Mouse (Mus musculus) liver, embryonic 16.5 days (tissue): ENCODE data around the gene Dlgap4. TPM values are rescaled to one million over a fixed set of nuclear protein-coding genes. Genes with fewer than 3 reads are reported as not detected.
"Not testable (repeated sequence)": the region's sequence is repeated elsewhere in the genome, so short reads cannot be mapped to it uniquely, and the experiment has no call there.

Source experiments
- ATAC-seq: fragments of 200-750 bp; cut with Nextera tagmentation; 2 replicates; pipeline ENCODE4 v1.8.0; 2017; ENCODE audit warnings: low read depth, mild to moderate bottlenecking, moderate number of reproducible peaks, moderate library complexity
- H3K27ac ChIP-seq: fragments of 300-500 bp; sonication (generic); 2 replicates; pipeline ENCODE4 v1.5.1; 2014; ENCODE audit warnings: mild to moderate bottlenecking, low read length
- H3K27me3 ChIP-seq: fragments of 300-500 bp; sonication (generic); 2 replicates; pipeline ENCODE4 v1.6.1; 2014; ENCODE audit warnings: low read depth, low read length, mixed read lengths; ENCODE audit not compliant: control insufficient read depth, insufficient read depth
- H3K36me3 ChIP-seq: fragments of 300-500 bp; sonication (generic); 2 replicates; pipeline ENCODE4 v1.6.1; 2014; ENCODE audit warnings: mild to moderate bottlenecking; ENCODE audit not compliant: control insufficient read depth, insufficient read depth
- H3K4me1 ChIP-seq: fragments of 300-500 bp; sonication (generic); 2 replicates; pipeline ENCODE4 v1.6.1; 2014; ENCODE audit warnings: low read depth, low read length, mixed read lengths; ENCODE audit not compliant: control insufficient read depth
- H3K4me2 ChIP-seq: fragments of 300-500 bp; sonication (generic); 2 replicates; pipeline ENCODE4 v1.6.1; 2014; ENCODE audit warnings: low read depth, low read length, mixed read lengths
- H3K4me3 ChIP-seq: fragments of 300-500 bp; sonication (generic); 2 replicates; pipeline ENCODE4 v1.5.1; 2014; ENCODE audit warnings: low read depth, mild to moderate bottlenecking, low read length
- H3K9ac ChIP-seq: fragments of 300-500 bp; sonication (generic); 2 replicates; pipeline ENCODE4 v1.6.1; 2014; ENCODE audit warnings: low read depth, low read length
- H3K9me3 ChIP-seq: fragments of 300-500 bp; sonication (generic); replicated peaks from 2 replicates; pipeline ENCODE4 v1.6.1; 2016; ENCODE audit warnings: low read length; ENCODE audit not compliant: control insufficient read depth
- WGBS: fragments of 180-500 bp; shearing (Covaris S2); extraction: QIAGEN DNeasy Blood & Tissue Kit; methylation state at CpG from one replicate; pipeline ENCODE4 v1.1.7; 2014; ENCODE audit not compliant: insufficient replicate concordance; 5-methylcytosine and 5-hydroxymethylcytosine counted together
- polyA plus RNA-seq: library from polyadenylated mRNA; unstranded; fragments of >200 nt; fragmentation: Nextera tagmentation; extraction: Ambion mirVana; gene quantifications from 2 replicates; pipeline ENCODE4 v1.2.1, GENCODE M21; 2015

Gene Dlgap4
- polyA plus RNA-seq, 1 experiment from 2014 or later = 10.1 TPM

GRCm38 (mm10) chr2:156780129-156780528 is 166.6 kb downstream of the Dlgap4 start:
- Histone ChIP-seq H3K27ac (no peak overlapping the region), H3K36me3 (no peaks in the 10 kb centered on the region), H3K9ac (no peak overlapping the region), H3K4me3 (no peak overlapping the region), H3K4me2 (peak overlapping the region; percentile 34; the same call in 1 of the 2 replicates), H3K9me3 (no peaks in the 10 kb centered on the region), H3K27me3 (peaks cover 3% of the 10 kb centered on the region), H3K4me1 (peaks cover 58% of the 10 kb centered on the region)
- WGBS = 68% methylated on average over 9 of the region's 9 CpGs
- ATAC-seq = no peak

- Histone ChIP-seq H3K36me3 (no peaks in the 10 kb centered on the region), H3K9ac (no peak overlapping the region), H3K27me3 (peaks cover 2% of the 10 kb centered on the region), H3K4me2 (peak overlapping the region; percentile 34), H3K4me1 (peaks cover 51% of the 10 kb centered on the region), H3K27ac (no peak overlapping the region), H3K9me3 (no peaks in the 10 kb centered on the region), H3K4me3 (no peak overlapping the region)
- WGBS = 18% methylated on average over 17 of the region's 17 CpGs
- ATAC-seq = no peak
Observed at GRCm38 (mm10) chr2:156780752-156781151, 167.2 kb downstream of the Dlgap4 start.

- ATAC-seq = no peak
- H3K4me1 ChIP-seq = peaks cover 50% of the 10 kb centered on the region
- no peaks in the 10 kb centered on the region for H3K9me3 ChIP-seq
- H3K4me2 ChIP-seq = peak overlapping the region; percentile 34
- H3K36me3 ChIP-seq = no peaks in the 10 kb centered on the region
- H3K27ac ChIP-seq = peak overlapping the region; percentile 69
- H3K9ac ChIP-seq = no peak overlapping the region
- no peak overlapping the region for H3K4me3 ChIP-seq
- 33% methylated on average over 4 of the region's 4 CpGs for WGBS
- no peaks in the 10 kb centered on the region; the same call in 1 of the 2 replicates for H3K27me3 ChIP-seq
Observed at GRCm38 (mm10) chr2:156781281-156781680, 167.8 kb downstream of the Dlgap4 start.

GRCm38 (mm10) chr2:156781836-156782480 is 168.5 kb downstream of the Dlgap4 start:
- 33% methylated on average over 4 of the region's 4 CpGs for WGBS
- peak; percentile 73 for ATAC-seq
- H3K27ac ChIP-seq = peak overlapping the region; percentile 87
- no peaks in the 10 kb centered on the region; the same call in 1 of the 2 replicates for H3K27me3 ChIP-seq
- H3K4me3 ChIP-seq = no peak overlapping the region
- H3K36me3 ChIP-seq = no peaks in the 10 kb centered on the region
- peak overlapping the region; percentile 7 for H3K4me2 ChIP-seq
- H3K9me3 ChIP-seq = no peaks in the 10 kb centered on the region
- H3K9ac ChIP-seq = peak overlapping the region; percentile 28
- H3K4me1 ChIP-seq = peaks cover 50% of the 10 kb centered on the region

GRCm38 (mm10) chr2:156782481-156783348 is 169.2 kb downstream of the Dlgap4 start:
- Histone ChIP-seq H3K4me1 (peaks cover 44% of the 10 kb centered on the region), H3K27me3 (no peaks in the 10 kb centered on the region), H3K9ac (peak overlapping the region; percentile 42), H3K4me3 (no peak overlapping the region), H3K9me3 (no peaks in the 10 kb centered on the region), H3K36me3 (no peaks in the 10 kb centered on the region), H3K4me2 (peak overlapping the region; percentile 26), H3K27ac (peak overlapping the region; percentile 87)
- WGBS = 45% methylated on average over 10 of the region's 10 CpGs
- no peak for ATAC-seq

- H3K36me3 ChIP-seq = no peaks in the 10 kb centered on the region
- H3K9me3 ChIP-seq = no peaks in the 10 kb centered on the region
- 11% methylated on average over 9 of the region's 9 CpGs for WGBS
- H3K4me3 ChIP-seq = no peak overlapping the region
- H3K27me3 ChIP-seq = no peaks in the 10 kb centered on the region
- peak; percentile 84 for ATAC-seq
- peak overlapping the region; percentile 26; the same call in 1 of the 2 replicates for H3K4me2 ChIP-seq
- H3K9ac ChIP-seq = peak overlapping the region; percentile 42; the same call in 1 of the 2 replicates
- H3K27ac ChIP-seq = peak overlapping the region; percentile 87
- H3K4me1 ChIP-seq = peaks cover 44% of the 10 kb centered on the region
Observed at GRCm38 (mm10) chr2:156783349-156783728, 169.8 kb downstream of the Dlgap4 start.

- Histone ChIP-seq H3K27ac (peak overlapping the region; percentile 87), H3K9me3 (no peaks in the 10 kb centered on the region), H3K36me3 (no peaks in the 10 kb centered on the region), H3K27me3 (no peaks in the 10 kb centered on the region), H3K9ac (no peak overlapping the region), H3K4me1 (peaks cover 44% of the 10 kb centered on the region), H3K4me3 (no peak overlapping the region), H3K4me2 (no peak overlapping the region)
- no peak for ATAC-seq
- WGBS = 41% methylated on average over 7 of the region's 7 CpGs
Observed at GRCm38 (mm10) chr2:156784016-156784585, 170.6 kb downstream of the Dlgap4 start.

- Histone ChIP-seq H3K36me3 (no peaks in the 10 kb centered on the region), H3K9ac (no peak overlapping the region), H3K9me3 (no peaks in the 10 kb centered on the region), H3K4me2 (no peak overlapping the region), H3K27ac (no peak overlapping the region), H3K4me3 (no peak overlapping the region), H3K4me1 (peaks cover 44% of the 10 kb centered on the region), H3K27me3 (no peaks in the 10 kb centered on the region)
- 90% methylated on average over 2 of the region's 2 CpGs for WGBS
- no peak for ATAC-seq
Observed at GRCm38 (mm10) chr2:156784891-156785290, 171.4 kb downstream of the Dlgap4 start.

- H3K9ac ChIP-seq, ATAC-seq, H3K4me2 ChIP-seq, H3K4me3 ChIP-seq, H3K27ac ChIP-seq, H3K9me3 ChIP-seq, H3K36me3 ChIP-seq, H3K27me3 ChIP-seq: not testable (repeated sequence)
- peaks cover 30% of the 10 kb centered on the region for H3K4me1 ChIP-seq
Observed at GRCm38 (mm10) chr2:156786369-156786768, 172.9 kb downstream of the Dlgap4 start.
